Mouse (Mus musculus): ENCODE measurements around the gene Ten1. TPM values are rescaled to one million over a fixed set of nuclear protein-coding genes. Genes with fewer than 3 reads are reported as not detected.

The Ten1 gene
- polyA plus RNA-seq, 1 experiment = 27.7 TPM

- Histone ChIP-seq H3K27me3 (ENCODE audit: control insufficient read depth, insufficient read depth, low read length) (no peaks in the 10 kb centered on the region), H3K36me3 (ENCODE audit: control insufficient read depth, insufficient read depth, low read length) (peaks cover 78% of the 10 kb centered on the region), H3K4me1 (ENCODE audit: control insufficient read depth, insufficient read depth, insufficient read length, low read length) (peaks cover 26% of the 10 kb centered on the region), H3K27ac (ENCODE audit: insufficient read depth, low read depth, low read length) (peak overlapping the region; percentile 87), H3K4me3 (ENCODE audit: low read depth, low read length) (no peak overlapping the region)
- TF ChIP-seq POLR2A (IDR thresholded peaks at IDR 0.05; ENCODE audit: low read depth, low read length) = no peak
- no peak for TF ChIP-seq CTCF (IDR thresholded peaks at IDR 0.05; ENCODE audit: extremely low read depth, insufficient read length, insufficient replicate concordance, low read depth, low read length)
- 58% methylated on average over 14 of the region's 14 CpGs for WGBS
These were observed 49.0 kb downstream of the Ten1 start for GRCm38 (mm10) chr11:116247502-116248222.

GRCm38 (mm10) chr11:116250898-116251297 is 52.2 kb downstream of the Ten1 start:
- no peak overlapping the region for H3K27ac ChIP-seq (ENCODE audit: insufficient read depth, low read depth, low read length)

GRCm38 (mm10) chr11:116253076-116253600 is 54.5 kb downstream of the Ten1 start:
- Histone ChIP-seq H3K27me3 (ENCODE audit: control insufficient read depth, insufficient read depth, low read length) (no peaks in the 10 kb centered on the region), H3K36me3 (ENCODE audit: control insufficient read depth, insufficient read depth, low read length) (peaks cover 87% of the 10 kb centered on the region), H3K4me1 (ENCODE audit: control insufficient read depth, insufficient read depth, insufficient read length, low read length) (peaks cover 4% of the 10 kb centered on the region; the same call in 1 of the 2 replicates), H3K4me3 (ENCODE audit: low read depth, low read length) (no peak overlapping the region), H3K27ac (ENCODE audit: insufficient read depth, low read depth, low read length) (no peak overlapping the region)
- no peak for TF ChIP-seq POLR2A (IDR thresholded peaks at IDR 0.05; ENCODE audit: low read depth, low read length)
- TF ChIP-seq CTCF (IDR thresholded peaks at IDR 0.05; ENCODE audit: extremely low read depth, insufficient read length, insufficient replicate concordance, low read depth, low read length) = no peak
- WGBS = 86% methylated on average over 3 of the region's 3 CpGs

More at GRCm38 (mm10) chr11:116250898-116251297, 52.2 kb downstream of the Ten1 start:
- H3K4me1 ChIP-seq (ENCODE audit: control insufficient read depth, insufficient read depth, insufficient read length, low read length) = peaks cover 19% of the 10 kb centered on the region
- TF ChIP-seq POLR2A (IDR thresholded peaks at IDR 0.05; ENCODE audit: low read depth, low read length) (no peak), CTCF (IDR thresholded peaks at IDR 0.05; ENCODE audit: extremely low read depth, insufficient read length, insufficient replicate concordance, low read depth, low read length) (no peak)
- no peaks in the 10 kb centered on the region for H3K27me3 ChIP-seq (ENCODE audit: control insufficient read depth, insufficient read depth, low read length)
- H3K36me3 ChIP-seq (ENCODE audit: control insufficient read depth, insufficient read depth, low read length) = peaks cover 84% of the 10 kb centered on the region
- no peak overlapping the region for H3K4me3 ChIP-seq (ENCODE audit: low read depth, low read length)
- 88% methylated on average over 8 of the region's 8 CpGs for WGBS

GRCm38 (mm10) chr11:116254627-116255026 is 56.0 kb downstream of the Ten1 start:
- TF ChIP-seq CTCF (IDR thresholded peaks at IDR 0.05; ENCODE audit: extremely low read depth, insufficient read length, insufficient replicate concordance, low read depth, low read length) = no peak
- no peak for TF ChIP-seq POLR2A (IDR thresholded peaks at IDR 0.05; ENCODE audit: low read depth, low read length)

GRCm38 (mm10) chr11:116255090-116255981 is 56.7 kb downstream of the Ten1 start:
- 82% methylated on average over 22 of the region's 22 CpGs for WGBS
- H3K4me3 ChIP-seq (ENCODE audit: low read depth, low read length) = no peak overlapping the region
- H3K27ac ChIP-seq (ENCODE audit: insufficient read depth, low read depth, low read length) = no peak overlapping the region

More at GRCm38 (mm10) chr11:116254627-116255026, 56.0 kb downstream of the Ten1 start:
- H3K27ac ChIP-seq (ENCODE audit: insufficient read depth, low read depth, low read length) = no peak overlapping the region
- H3K36me3 ChIP-seq (ENCODE audit: control insufficient read depth, insufficient read depth, low read length) = peaks cover 82% of the 10 kb centered on the region
- no peaks in the 10 kb centered on the region for H3K4me1 ChIP-seq (ENCODE audit: control insufficient read depth, insufficient read depth, insufficient read length, low read length)
- no peak overlapping the region for H3K4me3 ChIP-seq (ENCODE audit: low read depth, low read length)
- H3K27me3 ChIP-seq (ENCODE audit: control insufficient read depth, insufficient read depth, low read length) = no peaks in the 10 kb centered on the region
- WGBS = 63% methylated on average over 9 of the region's 9 CpGs

GRCm38 (mm10) chr11:116255982-116256675 is 57.5 kb downstream of the Ten1 start:
- Histone ChIP-seq H3K36me3 (ENCODE audit: control insufficient read depth, insufficient read depth, low read length) (peaks cover 83% of the 10 kb centered on the region), H3K27ac (ENCODE audit: insufficient read depth, low read depth, low read length) (no peak overlapping the region), H3K4me3 (ENCODE audit: low read depth, low read length) (no peak overlapping the region), H3K4me1 (ENCODE audit: control insufficient read depth, insufficient read depth, insufficient read length, low read length) (no peaks in the 10 kb centered on the region), H3K27me3 (ENCODE audit: control insufficient read depth, insufficient read depth, low read length) (no peaks in the 10 kb centered on the region)
- TF ChIP-seq POLR2A (IDR thresholded peaks at IDR 0.05; ENCODE audit: low read depth, low read length) (no peak), CTCF (IDR thresholded peaks at IDR 0.05; ENCODE audit: extremely low read depth, insufficient read length, insufficient replicate concordance, low read depth, low read length) (no peak)
- WGBS = 73% methylated on average over 9 of the region's 9 CpGs

More at GRCm38 (mm10) chr11:116255090-116255981, 56.7 kb downstream of the Ten1 start:
- Histone ChIP-seq H3K4me1 (ENCODE audit: control insufficient read depth, insufficient read depth, insufficient read length, low read length) (no peaks in the 10 kb centered on the region), H3K36me3 (ENCODE audit: control insufficient read depth, insufficient read depth, low read length) (peaks cover 82% of the 10 kb centered on the region), H3K27me3 (ENCODE audit: control insufficient read depth, insufficient read depth, low read length) (no peaks in the 10 kb centered on the region)
- TF ChIP-seq POLR2A (IDR thresholded peaks at IDR 0.05; ENCODE audit: low read depth, low read length) (no peak), CTCF (IDR thresholded peaks at IDR 0.05; ENCODE audit: extremely low read depth, insufficient read length, insufficient replicate concordance, low read depth, low read length) (no peak)

Data from small intestine, adult 2 months (tissue).